Mouse (Mus musculus) stomach, postnatal 0 days (tissue): Measurements from ENCODE around the gene Olfr112.

Experiments used
- CTCF ChIP-seq: IDR thresholded peaks from 2 replicates; pipeline ENCODE4 v1.5.1; 2016; ENCODE audit warnings: antibody characterized with exemption, low read depth, mild to moderate bottlenecking, moderate library complexity
- EP300 ChIP-seq: optimal IDR thresholded peaks from 2 replicates; pipeline ENCODE3; 2016; ENCODE audit warnings: antibody characterized with exemption

DNA sequence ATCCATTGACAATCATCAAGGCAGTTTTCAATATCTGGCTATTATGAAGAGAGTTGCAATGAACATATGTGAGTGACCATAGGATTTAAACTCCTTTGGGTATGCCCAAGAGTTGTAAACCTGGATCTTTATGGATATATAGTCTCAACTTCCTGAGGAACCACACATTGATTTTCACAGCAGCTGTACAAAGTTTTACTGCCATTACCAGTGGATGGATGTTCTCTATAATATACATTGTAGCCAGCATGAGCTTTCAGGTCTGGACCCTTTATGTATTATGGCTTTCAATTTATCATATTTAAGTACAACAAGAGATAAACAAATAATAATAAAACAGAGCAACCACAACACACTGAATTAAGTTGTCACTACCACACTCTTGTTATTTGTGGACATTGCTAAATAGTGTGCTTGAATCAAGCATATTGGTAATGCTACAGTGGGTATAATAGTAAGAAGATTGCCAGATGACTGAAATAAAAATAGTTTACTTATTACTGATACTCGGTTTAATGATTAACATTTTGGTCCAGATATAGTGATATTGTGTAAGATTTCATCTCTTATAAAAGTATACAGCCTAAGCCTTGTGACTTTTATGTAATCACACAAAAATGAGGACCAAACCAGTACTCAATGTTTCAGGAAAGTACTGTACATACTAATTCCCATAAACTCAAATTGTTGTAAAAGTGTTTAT is 10.2 kb downstream of the Olfr112 start:
- TF ChIP-seq EP300 (no peak), CTCF (no peak)
